Mouse (Mus musculus) forebrain, embryonic 10.5 days (tissue): ENCODE data around the gene Ifit3b. TPM values are rescaled to one million over a fixed set of nuclear protein-coding genes. Genes with fewer than 3 reads are reported as not detected.
A peak's percentile ranks its signal among the peaks of the same experiment; 100 is the strongest.
"Not testable (repeated sequence)": the region's sequence is repeated elsewhere in the genome, so short reads cannot be mapped to it uniquely, and the experiment has no call there.

Experiments used
- DNase-seq: peaks from one replicate; pipeline ENCODE4 v3.0.0-alpha.2; 2017; ENCODE audit warnings: low spot score; ENCODE audit errors: extremely low spot score
- H3K27ac ChIP-seq: fragments of 300-500 bp; sonication (generic); 2 replicates; pipeline ENCODE4 v1.5.1; 2016; ENCODE audit warnings: mild to moderate bottlenecking
- H3K27me3 ChIP-seq: fragments of 300-500 bp; sonication (generic); 2 replicates; pipeline ENCODE4 v1.6.1; 2016; ENCODE audit warnings: mild to moderate bottlenecking; ENCODE audit not compliant: poor library complexity, severe bottlenecking
- H3K36me3 ChIP-seq: fragments of 300-500 bp; sonication (generic); replicated peaks from 2 replicates; pipeline ENCODE4 v1.6.1; 2016; ENCODE audit warnings: mild to moderate bottlenecking, moderate library complexity
- H3K4me1 ChIP-seq: fragments of 300-500 bp; sonication (generic); 2 replicates; pipeline ENCODE4 v1.6.1; 2016
- H3K4me3 ChIP-seq: fragments of 300-500 bp; sonication (generic); 2 replicates; pipeline ENCODE4 v1.5.1; 2016; ENCODE audit warnings: mild to moderate bottlenecking, moderate library complexity
- H3K9me3 ChIP-seq: fragments of 300-500 bp; sonication (generic); 2 replicates; pipeline ENCODE4 v1.6.1; 2016; ENCODE audit warnings: mild to moderate bottlenecking, moderate library complexity
- WGBS: fragments of 180-500 bp; shearing (Covaris S2); methylation state at CpG from one replicate; pipeline ENCODE4 v1.1.7; 2016; 5-methylcytosine and 5-hydroxymethylcytosine counted together
- polyA plus RNA-seq: library from polyadenylated mRNA; unstranded; fragments of >200 nt; fragmentation: Nextera tagmentation; extraction: Ambion mirVana; gene quantifications from 2 replicates; pipeline ENCODE4 v1.2.1, GENCODE M21; 2016

Ifit3b gene
- polyA plus RNA-seq, 1 experiment from 2014 or later: not detected

DNA sequence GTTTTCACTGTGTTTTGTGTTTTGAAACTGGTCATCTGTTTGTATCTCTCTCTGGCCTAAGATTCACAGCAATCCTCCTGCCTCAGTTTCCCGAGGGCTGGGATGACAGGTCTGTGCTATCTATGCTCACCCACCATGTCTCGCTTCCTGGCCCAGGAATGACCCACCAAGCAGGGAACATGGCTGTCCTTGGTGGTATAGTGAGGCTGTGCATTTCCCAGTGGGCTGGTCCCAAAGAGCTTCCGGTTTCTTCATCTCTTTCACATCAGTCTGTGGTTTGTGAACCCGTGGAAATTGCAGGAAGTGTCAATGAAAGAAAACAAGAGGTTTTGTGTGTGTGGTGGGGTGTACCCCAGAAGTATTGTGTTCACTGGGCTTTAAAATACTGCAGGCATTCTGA is 16.9 kb downstream of the Ifit3b start:
- WGBS: 85% methylated on average over 4 of the region's 4 CpGs
- Histone ChIP-seq H3K4me1 (no peaks in the 10 kb centered on the region), H3K9me3 (no peaks in the 10 kb centered on the region), H3K36me3 (no peaks in the 10 kb centered on the region), H3K27me3 (no peaks in the 10 kb centered on the region), H3K4me3 (no peak overlapping the region), H3K27ac (no peak overlapping the region)
- no peak for DNase-seq

DNA sequence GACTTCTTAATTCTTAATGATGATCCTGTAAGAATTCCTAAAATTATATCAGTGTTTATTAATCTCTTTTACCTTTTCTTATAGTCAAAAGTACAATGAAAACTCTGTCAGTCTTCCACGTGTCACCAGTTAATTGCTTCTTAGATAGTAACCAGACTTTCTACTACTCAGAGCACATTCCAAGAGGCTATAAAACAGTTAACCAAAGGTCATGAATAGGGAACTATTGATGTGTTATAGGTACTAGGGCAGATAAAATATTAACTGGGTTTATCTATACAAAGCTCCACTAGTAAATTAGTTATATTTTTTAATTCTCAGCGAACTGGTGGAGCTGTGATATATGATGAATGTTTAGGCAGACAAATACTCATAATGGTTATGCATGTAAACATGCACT is 19.7 kb downstream of the Ifit3b start:
- Histone ChIP-seq H3K27ac (no peak overlapping the region), H3K4me1 (no peaks in the 10 kb centered on the region), H3K36me3 (no peaks in the 10 kb centered on the region), H3K27me3 (no peaks in the 10 kb centered on the region), H3K4me3 (no peak overlapping the region), H3K9me3 (no peaks in the 10 kb centered on the region)
- WGBS: 84% methylated on average over 2 of the region's 2 CpGs
- no peak for DNase-seq

DNA sequence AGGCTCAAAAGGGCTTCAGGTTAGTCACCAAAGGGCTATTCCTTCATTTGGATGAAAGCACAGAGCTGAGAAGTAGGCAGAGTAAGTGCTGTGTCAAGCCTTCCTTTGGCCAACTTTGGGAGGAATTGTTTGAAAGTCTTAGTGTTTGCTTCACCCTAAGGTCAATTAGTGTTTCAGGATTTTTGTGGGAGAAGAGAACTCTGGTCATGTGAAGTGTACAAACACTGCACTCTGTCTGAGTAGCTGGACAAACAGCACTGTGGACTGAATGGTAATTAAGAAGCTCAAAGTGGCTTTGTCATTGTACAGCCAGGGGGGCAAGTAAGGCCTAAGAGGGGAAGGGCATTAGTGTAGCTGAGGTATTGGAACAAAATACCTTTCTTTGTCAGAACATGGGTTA is 23.7 kb downstream of the Ifit3b start:
- H3K27ac ChIP-seq: no peak overlapping the region
- no peaks in the 10 kb centered on the region for H3K36me3 ChIP-seq
- no peaks in the 10 kb centered on the region for H3K9me3 ChIP-seq
- no peaks in the 10 kb centered on the region for H3K4me1 ChIP-seq
- DNase-seq: no peak
- no peak overlapping the region for H3K4me3 ChIP-seq
- H3K27me3 ChIP-seq: no peaks in the 10 kb centered on the region

DNA sequence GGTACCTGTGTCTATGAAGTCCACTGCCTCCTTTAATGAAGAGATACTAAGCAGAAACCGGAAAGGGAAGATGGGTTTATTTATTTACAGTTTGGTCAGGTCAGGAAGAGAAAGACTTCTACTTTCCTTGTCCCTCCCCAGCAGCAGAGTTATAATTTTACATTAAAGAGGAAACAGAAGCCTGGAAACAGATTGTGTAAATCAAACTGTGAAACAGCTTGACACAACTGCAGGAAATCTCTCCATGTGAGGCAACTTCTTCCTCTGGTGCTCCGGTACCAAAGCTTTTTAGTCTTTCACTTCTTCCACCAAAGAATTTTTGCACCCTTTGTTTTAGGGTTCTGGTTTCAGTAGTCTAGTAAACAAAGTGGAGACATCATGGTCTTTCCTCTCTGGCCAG is 25.7 kb downstream of the Ifit3b start:
- Histone ChIP-seq H3K4me3 (no peak overlapping the region), H3K27me3 (no peaks in the 10 kb centered on the region), H3K36me3 (no peaks in the 10 kb centered on the region), H3K27ac (no peak overlapping the region), H3K9me3 (no peaks in the 10 kb centered on the region), H3K4me1 (no peaks in the 10 kb centered on the region)
- DNase-seq: no peak
- WGBS: 86% methylated on average over 2 of the region's 2 CpGs

DNA sequence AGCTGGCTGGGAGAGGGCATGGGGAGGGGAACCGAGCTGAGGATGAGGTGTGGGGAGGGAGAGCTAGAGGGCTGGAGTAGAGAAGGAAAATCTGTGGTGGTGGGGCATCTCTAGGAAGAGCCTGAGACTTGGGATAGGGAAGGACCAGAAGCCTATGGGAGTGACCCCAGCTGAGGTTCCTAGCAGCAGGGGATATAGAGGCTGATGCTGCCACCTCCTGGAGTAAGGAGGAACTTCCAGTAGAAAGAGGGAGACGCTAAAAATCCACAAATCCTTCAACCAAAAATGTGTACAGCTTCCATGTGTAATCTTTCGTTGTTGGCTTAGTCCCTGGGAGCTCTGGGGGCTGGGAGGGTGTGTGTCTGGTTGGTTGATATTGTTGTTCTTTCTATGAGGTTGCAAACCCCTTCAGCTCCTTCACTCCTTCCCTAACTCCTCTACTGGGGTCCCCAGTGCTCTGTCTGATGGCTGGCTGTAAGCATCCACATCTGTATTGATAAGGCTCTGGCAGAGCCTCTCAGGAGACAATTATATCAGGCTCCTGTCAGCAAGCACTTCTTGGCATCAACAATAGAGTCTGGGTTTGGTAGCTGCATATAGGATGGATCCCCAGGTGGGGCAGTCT is 29.3 kb downstream of the Ifit3b start:
- DNase-seq: peak; percentile 50
- Histone ChIP-seq H3K36me3 (no peaks in the 10 kb centered on the region), H3K27me3 (no peaks in the 10 kb centered on the region), H3K27ac (no peak overlapping the region), H3K4me1 (no peaks in the 10 kb centered on the region), H3K4me3 (no peak overlapping the region), H3K9me3 (no peaks in the 10 kb centered on the region)
- 19% methylated on average over 3 of the region's 3 CpGs for WGBS

DNA sequence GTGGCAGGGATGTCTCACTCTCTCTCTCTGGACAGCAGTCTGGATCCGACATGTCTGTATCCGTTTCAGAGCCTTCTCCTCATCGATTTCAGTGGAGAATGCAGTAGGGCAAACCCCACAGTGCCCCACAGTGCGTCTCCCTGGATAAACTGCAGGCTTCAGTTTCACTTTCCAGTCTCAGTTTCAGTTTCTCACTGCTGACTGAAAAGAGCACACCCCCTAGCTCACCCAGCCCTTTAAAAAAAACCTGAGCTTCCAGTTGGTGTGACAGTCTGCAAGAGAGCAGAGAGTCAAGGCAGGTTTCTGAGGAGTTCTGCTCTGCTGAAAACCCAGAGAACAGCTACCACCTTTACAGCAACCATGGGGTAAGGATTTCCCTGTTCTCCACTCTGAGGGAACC is 32.9 kb downstream of the Ifit3b start, which contains the start of the genes Ifit1bl2 and Ifit1:
Gene Ifit1bl2 (minus strand): TSS at position 121 of the 400 bp plus-strand sequence.
Gene Ifit1 (plus strand): TSS at position 249 of the 400 bp plus-strand sequence.
- H3K4me1 ChIP-seq: no peaks in the 10 kb centered on the region
- no peaks in the 10 kb centered on the region for H3K36me3 ChIP-seq
- 65% methylated on average over 4 of the region's 4 CpGs for WGBS
- no peak within 1 kb of the TSS for H3K27ac ChIP-seq
- no peaks in the 10 kb centered on the region for H3K27me3 ChIP-seq
- no peak for DNase-seq
- H3K9me3 ChIP-seq: no peaks in the 10 kb centered on the region
- no peak within 1 kb of the TSS for H3K4me3 ChIP-seq

DNA sequence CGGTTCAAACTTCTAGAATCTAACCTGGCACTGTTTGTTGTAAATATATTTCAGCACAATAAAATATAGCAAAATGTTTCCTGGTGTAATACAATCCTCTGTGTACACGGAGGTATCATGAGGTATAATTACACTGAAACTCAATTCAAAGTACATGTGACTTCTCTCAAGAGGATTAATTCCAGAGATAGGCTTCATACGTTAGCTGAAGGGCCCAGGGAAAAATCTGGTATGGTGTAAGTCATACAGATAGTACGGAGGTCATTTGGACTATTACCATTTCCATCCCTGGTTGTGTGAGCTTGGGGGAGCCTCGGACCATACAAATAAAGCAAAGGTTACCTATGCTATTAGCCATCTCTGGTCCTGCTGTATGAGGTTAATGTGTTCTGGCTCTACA is 34.8 kb downstream of the Ifit3b start:
- Histone ChIP-seq H3K27ac (no peak overlapping the region), H3K4me1 (no peaks in the 10 kb centered on the region), H3K4me3 (no peak overlapping the region), H3K9me3 (no peaks in the 10 kb centered on the region), H3K27me3 (no peaks in the 10 kb centered on the region), H3K36me3 (no peaks in the 10 kb centered on the region)
- 85% methylated on average over 5 of the region's 5 CpGs for WGBS
- no peak for DNase-seq

DNA sequence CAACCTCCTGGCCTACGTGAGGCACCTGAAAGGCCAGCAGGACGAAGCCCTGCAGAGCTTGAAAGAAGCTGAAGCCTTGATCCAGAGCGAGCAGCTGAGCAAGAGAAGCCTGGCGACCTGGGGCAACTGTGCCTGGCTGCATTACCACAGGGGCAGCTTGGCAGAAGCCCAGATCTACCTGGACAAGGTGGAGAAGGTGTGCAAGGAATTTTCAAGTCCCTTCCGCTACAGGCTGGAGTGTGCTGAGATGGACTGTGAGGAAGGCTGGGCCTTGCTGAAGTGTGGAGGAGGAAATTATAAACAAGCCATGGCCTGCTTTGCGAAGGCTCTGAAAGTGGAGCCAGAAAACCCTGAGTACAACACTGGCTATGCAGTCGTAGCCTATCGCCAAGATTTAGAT is 39.9 kb downstream of the Ifit3b start:
- H3K27me3 ChIP-seq, H3K27ac ChIP-seq, H3K9me3 ChIP-seq, H3K4me3 ChIP-seq, H3K4me1 ChIP-seq, H3K36me3 ChIP-seq, DNase-seq: not testable (repeated sequence)
- 91% methylated on average over 8 of the region's 8 CpGs for WGBS

DNA sequence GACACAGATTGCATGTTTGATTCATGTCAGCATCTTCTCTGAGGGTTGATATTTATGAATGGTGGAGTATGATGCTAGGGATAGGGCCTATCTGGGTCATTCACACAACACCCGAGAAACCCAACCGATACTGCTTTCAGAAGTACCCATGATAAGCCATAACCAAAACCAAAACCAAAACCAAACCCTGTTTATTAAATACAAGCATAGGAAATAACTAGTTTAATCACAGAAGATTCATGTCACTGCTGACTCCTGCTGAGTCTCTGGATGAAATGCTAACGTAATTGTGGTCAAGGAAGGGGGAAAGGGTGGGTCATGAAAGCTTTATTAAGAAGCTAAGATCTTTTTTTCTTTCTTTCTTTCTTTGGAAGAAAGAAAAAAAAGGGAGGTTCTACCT is 42.5 kb downstream of the Ifit3b start:
- H3K27ac ChIP-seq: no peak overlapping the region
- no peaks in the 10 kb centered on the region for H3K9me3 ChIP-seq
- no peaks in the 10 kb centered on the region for H3K36me3 ChIP-seq
- DNase-seq: no peak
- WGBS: 99% methylated on average over 3 of the region's 3 CpGs
- no peaks in the 10 kb centered on the region for H3K27me3 ChIP-seq
- H3K4me3 ChIP-seq: no peak overlapping the region
- H3K4me1 ChIP-seq: no peaks in the 10 kb centered on the region

DNA sequence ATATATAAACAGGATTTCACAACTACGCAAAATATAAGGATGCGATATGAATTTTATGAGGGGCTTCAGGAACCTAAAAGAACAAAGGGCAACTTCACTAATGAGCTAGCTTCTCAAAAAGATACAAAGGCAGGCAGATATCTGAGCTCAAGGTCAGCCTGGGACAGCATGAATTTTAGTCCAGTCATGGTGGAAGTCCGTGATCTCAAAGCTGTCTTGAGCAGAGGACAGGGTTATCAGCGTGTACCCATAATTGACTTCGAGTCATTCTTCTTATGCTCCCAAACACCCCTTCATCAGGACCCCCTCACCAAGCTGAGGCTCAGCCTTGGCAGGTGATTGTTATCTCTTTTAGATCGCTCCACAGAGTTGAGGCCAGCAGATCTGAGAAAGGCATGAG is 43.2 kb downstream of the Ifit3b start:
- Histone ChIP-seq H3K36me3 (no peaks in the 10 kb centered on the region), H3K27ac (no peak overlapping the region), H3K4me1 (no peaks in the 10 kb centered on the region), H3K27me3 (no peaks in the 10 kb centered on the region), H3K9me3 (no peaks in the 10 kb centered on the region), H3K4me3 (no peak overlapping the region)
- WGBS: 91% methylated on average over 6 of the region's 6 CpGs
- no peak for DNase-seq

DNA sequence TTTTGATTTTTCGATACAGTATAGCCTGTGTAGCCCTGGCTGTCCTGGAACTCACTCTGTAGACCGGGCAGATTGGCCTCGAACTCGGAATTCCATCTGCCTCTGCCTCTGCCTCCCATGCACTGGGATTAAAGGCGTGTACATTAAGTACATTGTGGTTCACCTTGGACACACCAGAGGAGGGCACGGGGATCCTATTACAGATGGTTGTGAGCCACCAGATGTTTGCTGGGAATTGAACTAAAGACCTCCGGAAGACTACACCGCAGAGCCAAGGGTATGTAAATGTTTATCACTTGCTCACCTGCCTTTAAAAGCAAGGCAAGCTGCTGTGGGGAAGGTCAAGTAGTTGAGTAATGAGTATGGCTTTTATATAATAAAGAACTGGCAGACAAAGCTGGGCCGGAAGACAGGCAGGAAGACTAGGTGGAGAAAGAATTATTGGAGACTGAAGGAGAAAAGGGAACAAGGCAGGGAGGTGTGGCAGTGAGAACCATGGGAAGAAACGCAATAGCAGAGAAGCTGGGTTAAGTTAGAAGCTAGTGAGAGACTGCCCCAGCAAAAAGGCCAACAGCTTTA is 47.5 kb downstream of the Ifit3b start:
- no peak for DNase-seq

DNA sequence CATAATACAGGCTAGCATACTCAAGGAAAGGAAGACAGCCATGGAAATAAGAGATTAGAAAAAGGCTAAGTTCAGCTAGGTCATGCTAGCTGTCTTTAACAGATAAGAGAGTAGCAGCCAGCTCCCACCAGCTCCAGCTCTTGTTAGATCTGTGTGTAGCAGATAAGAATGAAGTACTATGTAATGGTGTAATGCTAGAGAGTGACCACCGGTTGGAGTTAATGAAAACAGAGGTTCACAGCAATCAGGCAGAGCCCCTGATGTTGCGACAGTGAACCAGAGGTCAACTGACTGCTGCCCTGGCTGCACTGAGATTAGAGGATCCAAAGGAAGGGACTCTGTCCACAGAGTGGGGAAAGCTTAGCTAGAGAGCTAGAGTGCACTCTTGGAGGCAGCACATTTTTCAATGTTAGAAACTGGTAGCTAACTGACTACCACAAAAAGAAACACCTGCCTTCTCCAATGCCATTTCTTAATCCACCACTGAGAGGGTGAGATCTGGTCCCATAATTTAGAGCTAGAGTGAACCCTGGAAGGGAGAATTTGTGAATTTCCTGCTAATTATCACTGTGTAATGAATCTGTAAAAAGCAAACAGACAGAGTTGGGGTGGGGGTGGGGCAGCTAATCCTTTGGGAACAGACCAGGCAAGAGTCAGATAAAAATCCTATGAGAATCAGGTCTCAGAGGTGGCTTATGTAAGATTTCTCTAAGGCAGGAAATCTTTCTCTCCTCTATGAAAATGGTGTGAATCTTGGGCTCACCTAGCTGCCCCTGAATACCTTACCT is 48.9 kb downstream of the Ifit3b start:
- no peak for DNase-seq
- no peaks in the 10 kb centered on the region for H3K27me3 ChIP-seq
- H3K4me3 ChIP-seq: no peak overlapping the region
- no peaks in the 10 kb centered on the region for H3K4me1 ChIP-seq
- H3K9me3 ChIP-seq: no peaks in the 10 kb centered on the region
- WGBS: 38% methylated on average over 2 of the region's 2 CpGs
- H3K36me3 ChIP-seq: no peaks in the 10 kb centered on the region
- no peak overlapping the region for H3K27ac ChIP-seq

More for the DNA sequence above, 47.5 kb downstream of the Ifit3b start:
- Histone ChIP-seq H3K27me3 (no peaks in the 10 kb centered on the region), H3K4me1 (no peaks in the 10 kb centered on the region), H3K36me3 (no peaks in the 10 kb centered on the region), H3K9me3 (no peaks in the 10 kb centered on the region), H3K4me3 (no peak overlapping the region), H3K27ac (no peak overlapping the region)
- 87% methylated on average over 10 of the region's 10 CpGs for WGBS

DNA sequence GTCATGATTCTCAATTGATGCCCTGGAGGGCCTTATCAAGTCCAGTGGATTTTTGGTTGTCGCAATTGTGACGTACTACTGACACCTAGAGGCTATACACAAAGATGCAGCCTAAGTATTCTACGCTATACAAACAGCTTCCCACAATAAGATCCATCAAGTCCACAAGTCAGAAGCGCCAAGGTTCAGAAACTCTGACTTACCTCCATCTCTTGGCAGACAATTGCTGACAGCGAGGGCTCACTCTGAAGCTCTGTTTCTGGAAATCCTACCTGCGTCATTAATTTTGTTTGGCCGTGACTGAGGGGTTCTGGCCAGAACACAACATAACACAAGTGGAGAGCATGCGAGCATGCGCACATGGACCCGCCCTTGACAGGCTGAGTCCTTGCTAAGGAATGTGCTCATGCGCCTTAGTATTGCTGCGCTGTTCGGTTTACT is 54.3 kb downstream of the Ifit3b start:
- H3K9me3 ChIP-seq: no peaks in the 10 kb centered on the region
- peaks cover 6% of the 10 kb centered on the region for H3K4me1 ChIP-seq
- H3K36me3 ChIP-seq: no peaks in the 10 kb centered on the region
- no peaks in the 10 kb centered on the region for H3K27me3 ChIP-seq
- peak; percentile 66 for DNase-seq
- peak overlapping the region; percentile 43 for H3K4me3 ChIP-seq
- no peak overlapping the region for H3K27ac ChIP-seq
- 20% methylated on average over 13 of the region's 13 CpGs for WGBS
